Mouse (Mus musculus): ENCODE measurements around the gene Ube2n.

- TF ChIP-seq CTCF (IDR thresholded peaks at IDR 0.05; ENCODE audit: extremely low read depth, insufficient read length, insufficient replicate concordance, low read depth, low read length): no peak
- TF ChIP-seq POLR2A (IDR thresholded peaks at IDR 0.05; ENCODE audit: low read depth, low read length): no peak
Observed at GRCm38 (mm10) chr10:95494268-95494667, 20.7 kb upstream of the Ube2n start.

All from small intestine, adult 2 months (tissue).